Mouse (Mus musculus): Measurements from ENCODE around the gene Rnf213. TPM values are rescaled to one million over a fixed set of nuclear protein-coding genes. Genes with fewer than 3 reads are reported as not detected.
A peak's percentile ranks its signal among the peaks of the same experiment; 100 is the strongest.
"Not testable (repeated sequence)": the region's sequence is repeated elsewhere in the genome, so short reads cannot be mapped to it uniquely, and the experiment has no call there.

Gene Rnf213
- polyA plus RNA-seq, 1 experiment from 2014 or later = 20.5 TPM

- ATAC-seq (no peak), DNase-seq (ENCODE audit: low read depth, low spot score) (no peak)
- POLR2A ChIA-PET = no interaction called here
- no peaks in the 10 kb centered on the region for H3K27me3 ChIP-seq
- CTCF ChIA-PET = interaction anchor here (0.9 to 1.6 kb wide), 4 partner anchors 10 to 25 kb away, joined by 3 to 7 read pairs (median 4); no protein-coding TSS in a partner anchor
- no peak for TF ChIP-seq CTCF (IDR thresholded peaks at IDR 0.05)
- in situ Hi-C loops (cut with MboI; ENCODE audit: low pct_unique_long_range_greater_than_20kb) = loop anchor here (5.0 kb wide), 1 partner anchor 39 kb away; no protein-coding TSS in a partner anchor
Measured at GRCm38 (mm10) chr11:119362769-119363533, 29.9 kb upstream of the Rnf213 start.

GRCm38 (mm10) chr11:119363534-119364145 lies 29.3 kb upstream of the Rnf213 start:
- no peaks in the 10 kb centered on the region for H3K27me3 ChIP-seq
- peak; percentile 30 for DNase-seq (ENCODE audit: low read depth, low spot score)
- ChIA-PET CTCF (interaction anchor here (0.9 to 1.6 kb wide), 5 partner anchors 9 to 79 kb away, joined by 3 to 7 read pairs (median 4); no protein-coding TSS in a partner anchor), POLR2A (no interaction called here)
- TF ChIP-seq CTCF (IDR thresholded peaks at IDR 0.05) = peak; percentile 97
- in situ Hi-C loops (cut with MboI; ENCODE audit: low pct_unique_long_range_greater_than_20kb) = loop anchor here (5.0 kb wide), 1 partner anchor 39 kb away; no protein-coding TSS in a partner anchor
- no peak for ATAC-seq

DNA sequence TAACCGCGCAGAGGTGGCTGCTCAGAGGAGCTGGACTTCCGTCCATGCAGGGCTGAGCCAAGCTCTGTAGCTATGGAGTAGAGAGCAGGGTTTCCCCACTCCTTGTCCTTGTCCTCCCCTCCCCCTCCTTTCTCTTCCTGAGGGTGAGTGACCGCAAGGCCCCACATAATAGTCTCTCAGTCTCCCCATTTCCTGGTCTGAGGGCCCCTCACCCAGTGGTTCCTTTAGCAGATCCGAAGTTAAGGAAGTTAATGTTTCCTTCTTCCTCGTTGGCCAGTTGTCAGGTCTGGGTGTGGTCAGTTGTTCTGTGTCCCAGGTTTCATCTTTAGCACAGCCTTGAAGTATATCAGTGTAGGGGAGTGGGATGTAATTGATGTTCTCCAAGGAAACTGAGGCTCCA lies 17.5 kb upstream of the Rnf213 start:
- DNase-seq (ENCODE audit: low read depth, low spot score) = no peak
- no peak for ATAC-seq
- TF ChIP-seq CTCF (IDR thresholded peaks at IDR 0.05) = no peak
- in situ Hi-C loops (cut with MboI; ENCODE audit: low pct_unique_long_range_greater_than_20kb) = no loop called here
- CTCF ChIA-PET = no interaction called here
- no peaks in the 10 kb centered on the region for H3K27me3 ChIP-seq
- POLR2A ChIA-PET = no interaction called here

GRCm38 (mm10) chr11:119377326-119377725 lies 15.6 kb upstream of the Rnf213 start:
- POLR2A ChIA-PET = interaction anchor here (0.6 kb wide), 1 partner anchor 21 kb away, joined by 5 read pairs; no protein-coding TSS in a partner anchor
- ATAC-seq (no peak), DNase-seq (ENCODE audit: low read depth, low spot score) (no peak)
- H3K27me3 ChIP-seq = no peaks in the 10 kb centered on the region
- CTCF ChIA-PET = no interaction called here
- in situ Hi-C loops (cut with MboI; ENCODE audit: low pct_unique_long_range_greater_than_20kb) = no loop called here
- TF ChIP-seq CTCF (IDR thresholded peaks at IDR 0.05) = no peak

GRCm38 (mm10) chr11:119378551-119378950 lies 14.3 kb upstream of the Rnf213 start:
- H3K27me3 ChIP-seq = no peaks in the 10 kb centered on the region
- ATAC-seq (no peak), DNase-seq (ENCODE audit: low read depth, low spot score) (no peak)
- CTCF ChIA-PET = no interaction called here
- TF ChIP-seq CTCF (IDR thresholded peaks at IDR 0.05) = no peak
- in situ Hi-C loops (cut with MboI; ENCODE audit: low pct_unique_long_range_greater_than_20kb) = no loop called here
- POLR2A ChIA-PET = no interaction called here

- TF ChIP-seq CTCF (IDR thresholded peaks at IDR 0.05) = no peak
Measured at GRCm38 (mm10) chr11:119381631-119382337, 11.1 kb upstream of the Rnf213 start.

DNA sequence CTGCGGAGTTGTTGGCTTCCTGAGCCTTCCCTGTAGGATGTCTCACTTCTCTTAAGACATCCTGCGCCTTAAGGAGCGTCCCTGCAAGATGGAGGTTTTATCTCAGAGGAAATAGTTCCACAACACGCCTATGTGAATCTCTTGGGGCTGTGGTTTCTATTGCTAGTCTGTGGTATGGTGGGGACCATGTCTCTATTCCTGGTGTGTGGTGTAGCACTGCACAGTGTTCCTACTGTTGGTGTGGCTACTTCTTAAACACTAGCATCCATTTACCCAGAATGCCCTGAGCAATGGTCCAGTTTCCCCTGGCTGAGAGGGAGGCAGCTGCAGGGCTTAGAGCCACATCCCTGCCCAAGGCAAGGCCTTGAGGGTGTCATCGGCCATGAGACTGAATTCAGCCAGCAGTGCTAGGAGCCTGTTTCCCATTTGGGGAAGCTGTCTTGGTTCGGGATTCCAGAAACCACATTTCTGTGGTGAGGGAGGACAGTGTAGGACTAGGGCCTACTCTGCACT lies 10.5 kb upstream of the Rnf213 start:
- in situ Hi-C loops (cut with MboI; ENCODE audit: low pct_unique_long_range_greater_than_20kb) = no loop called here

More at GRCm38 (mm10) chr11:119381631-119382337, 11.1 kb upstream of the Rnf213 start:
- in situ Hi-C loops (cut with MboI; ENCODE audit: low pct_unique_long_range_greater_than_20kb) = no loop called here
- DNase-seq (ENCODE audit: low read depth, low spot score) = no peak
- no peak for ATAC-seq
- no peaks in the 10 kb centered on the region for H3K27me3 ChIP-seq
- CTCF ChIA-PET = interaction anchor here (1.3 kb wide), 1 partner anchor 175 kb away, joined by 3 read pairs; no protein-coding TSS in a partner anchor
- POLR2A ChIA-PET = interaction anchor here (0.8 kb wide), 1 partner anchor 10 kb away, joined by 3 read pairs; no protein-coding TSS in a partner anchor

DNA sequence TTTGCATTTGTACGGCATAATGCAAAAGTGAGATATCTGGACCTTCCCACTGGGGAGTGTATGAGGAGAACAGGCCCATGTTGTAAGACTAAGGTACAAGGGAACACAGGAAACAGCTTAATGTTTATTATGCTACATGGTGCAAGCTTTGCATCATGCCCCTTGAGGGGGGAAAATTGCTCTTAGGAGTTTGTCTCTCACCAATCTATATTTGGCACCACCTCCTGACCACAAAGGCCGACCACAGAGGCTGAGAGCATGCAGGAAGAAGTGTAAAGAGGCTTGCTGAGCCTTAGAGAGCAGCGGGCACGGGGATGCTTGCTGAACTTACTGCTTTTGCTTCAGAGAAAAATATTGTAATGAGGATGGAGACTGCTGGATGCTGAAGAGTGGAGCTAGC lies 8.0 kb upstream of the Rnf213 start:
- no peaks in the 10 kb centered on the region for H3K27me3 ChIP-seq
- POLR2A ChIA-PET = interaction anchor here (0.9 kb wide), 1 partner anchor 29 kb away, joined by 4 read pairs; no protein-coding TSS in a partner anchor
- CTCF ChIA-PET = interaction anchor here (0.7 kb wide), 1 partner anchor 9 kb away, joined by 3 read pairs; no protein-coding TSS in a partner anchor
- in situ Hi-C loops (cut with MboI; ENCODE audit: low pct_unique_long_range_greater_than_20kb) = no loop called here
- no peak for ATAC-seq
- TF ChIP-seq CTCF (IDR thresholded peaks at IDR 0.05) = no peak
- no peak for DNase-seq (ENCODE audit: low read depth, low spot score)

More for the DNA sequence above, 10.5 kb upstream of the Rnf213 start:
- CTCF ChIA-PET = interaction anchor here (1.3 kb wide), 1 partner anchor 175 kb away, joined by 3 read pairs; no protein-coding TSS in a partner anchor
- DNase-seq (ENCODE audit: low read depth, low spot score) = no peak
- no peak for ATAC-seq
- TF ChIP-seq CTCF (IDR thresholded peaks at IDR 0.05) = no peak
- H3K27me3 ChIP-seq = no peaks in the 10 kb centered on the region
- POLR2A ChIA-PET = interaction anchor here (0.8 kb wide), 1 partner anchor 9 kb away, joined by 3 read pairs; no protein-coding TSS in a partner anchor

- ChIA-PET CTCF (no interaction called here), POLR2A (no interaction called here)
- no peak for ATAC-seq
- TF ChIP-seq CTCF (IDR thresholded peaks at IDR 0.05) = no peak
- H3K27me3 ChIP-seq = no peaks in the 10 kb centered on the region
- DNase-seq (ENCODE audit: low read depth, low spot score) = no peak
- in situ Hi-C loops (cut with MboI; ENCODE audit: low pct_unique_long_range_greater_than_20kb) = no loop called here
Measured at GRCm38 (mm10) chr11:119386306-119386705, 6.6 kb upstream of the Rnf213 start.

GRCm38 (mm10) chr11:119387273-119387672 lies 5.6 kb upstream of the Rnf213 start:
- ATAC-seq; DNase-seq (ENCODE audit: low read depth, low spot score); in situ Hi-C loops (cut with MboI; ENCODE audit: low pct_unique_long_range_greater_than_20kb); H3K27me3 ChIP-seq; POLR2A ChIA-PET; CTCF ChIA-PET: not testable (repeated sequence)
